Mouse (Mus musculus): Measurements from ENCODE around the gene Krtap1-3.

DNA sequence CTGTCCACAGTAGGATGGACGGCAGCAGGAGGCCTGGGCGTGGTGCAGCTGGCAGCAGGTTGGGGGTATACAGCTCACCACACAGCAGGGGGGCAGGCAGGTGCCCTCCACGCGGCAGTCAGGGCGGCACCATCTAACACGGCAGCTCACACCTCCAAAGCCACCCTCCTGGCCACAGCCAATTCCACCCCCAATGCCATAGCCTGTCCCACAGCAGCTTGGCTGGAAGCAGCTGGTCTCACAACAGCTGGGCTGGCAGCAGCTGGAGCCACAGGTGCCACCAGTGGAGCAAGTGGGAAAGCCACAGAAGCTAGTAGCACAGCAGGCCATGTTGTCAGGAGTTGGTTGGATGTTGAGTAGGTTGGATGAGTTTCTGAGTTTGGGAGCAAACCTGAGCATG is 10.5 kb downstream of the Krtap1-3 start, which contains the start of gene Krtap1-5:
- TF ChIP-seq CTCF (IDR thresholded peaks at IDR 0.05; ENCODE audit: low read depth) = no peak
- TF ChIP-seq EP300 (IDR thresholded peaks at IDR 0.05; ENCODE audit: low read depth) = no peak

Data from liver, postnatal 0 days (tissue).